Comparison of ENCODE assay signal across 11 mouse cellular contexts in the genomic region with DNA sequence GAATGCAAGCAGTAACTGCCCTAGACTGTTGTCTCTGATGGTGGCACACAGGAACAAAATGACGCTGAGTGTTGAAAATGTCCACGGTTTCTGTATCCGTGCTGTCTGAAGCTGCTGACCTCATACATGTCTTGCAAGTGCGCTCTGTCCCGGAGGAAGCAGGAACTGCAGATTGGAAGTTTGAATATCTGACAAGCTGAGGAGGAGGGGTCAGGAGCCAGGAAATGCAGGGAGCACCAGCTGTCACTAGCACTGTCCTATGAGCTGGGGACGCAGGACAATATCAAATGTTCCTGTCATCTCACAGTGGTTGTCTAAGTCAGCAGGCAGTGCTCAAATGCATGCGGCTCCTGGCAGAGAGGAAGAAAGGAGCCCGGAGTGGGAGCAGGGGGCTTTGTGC. TPM values are rescaled to one million over a fixed set of nuclear protein-coding genes. Genes with fewer than 3 reads are reported as not detected.
A peak's percentile ranks its signal among the peaks of the same experiment; 100 is the strongest.
DNase-seq lines count a peak whose midpoint lies in the region; ATAC-seq and TF ChIP-seq lines count a peak whose summit lies in the region.
"Had no signal": no experiment of that assay in that cellular context is flagged by ENCODE, and none has a peak within 500 bp of the region (broad histone marks: within the 10 kb centered on the region; RNA-seq: fewer than 3 reads in every experiment).

No protein-coding gene starts in this region.

- no peaks in the 10 kb centered on the region for H3K9me3 ChIP-seq in limb, embryonic 14.5 days (ENCODE audit: control insufficient read depth, low read length)
- no peaks in the 10 kb centered on the region for H3K9me3 ChIP-seq in limb, embryonic 10.5 days (replicated peaks)
- H3K9me3 ChIP-seq in heart, embryonic 14.5 days (ENCODE audit: control insufficient read depth, low read length) = no peaks in the 10 kb centered on the region
- H3K9me3 ChIP-seq: forebrain, embryonic 10.5 days had no signal

- no peak overlapping the region for H3K4me2 ChIP-seq in limb, embryonic 14.5 days (replicated peaks; ENCODE audit: low read depth, low read length, severe bottlenecking)
- peak overlapping the region; percentile 58 for H3K4me2 ChIP-seq in heart, embryonic 14.5 days (ENCODE audit: low read length)

- H3K9ac ChIP-seq in limb, embryonic 14.5 days (ENCODE audit: low read depth, low read length, severe bottlenecking) = no peak overlapping the region
- H3K9ac ChIP-seq in heart, embryonic 14.5 days (ENCODE audit: low read length) = peak overlapping the region; percentile 47
- H3K9ac ChIP-seq: liver, embryonic 14.5 days had no signal

- no peak for TF ChIP-seq POLR2A in limb, embryonic 14.5 days (IDR thresholded peaks at IDR 0.05; ENCODE audit: borderline replicate concordance, extremely low read depth, insufficient read depth, insufficient read length)

- H3K4me3 ChIP-seq in limb, embryonic 14.5 days (replicated peaks; ENCODE audit: low read length) = no peak overlapping the region
- no peak overlapping the region for H3K4me3 ChIP-seq in limb, embryonic 10.5 days
- H3K4me3 ChIP-seq in heart, embryonic 14.5 days (ENCODE audit: control insufficient read depth in 1 of 2, insufficient read depth in 1 of 2, low read depth in 1 of 2, low read length in 2 of 2) = peak overlapping the region in 1 of 2 experiments; percentile 9; a peak in 1 of 4 replicates
- H3K4me3 ChIP-seq: forebrain, embryonic 10.5 days had no signal

- 85% methylated on average over 8 of the region's 8 CpGs for WGBS in limb, embryonic 14.5 days
- WGBS in limb, embryonic 10.5 days = 90% methylated on average over 8 of the region's 8 CpGs
- 7% methylated on average over 8 of the region's 8 CpGs for WGBS in heart, embryonic 14.5 days

- peak; percentile 39; the same call in 1 of the 2 replicates for ATAC-seq in limb, embryonic 14.5 days (ENCODE audit: low FRiP score, low read depth)
- peak; percentile 72 for ATAC-seq in heart, embryonic 14.5 days (ENCODE audit: insufficient number of reproducible peaks, insufficient read depth, low FRiP score, low read depth)
- ATAC-seq: activated CD4-positive, CD25-positive, alpha-beta regulatory T cell, adult 4 months had no signal

- DNase-seq in limb, embryonic 14.5 days (ENCODE audit: low spot score) = no peak
- no peak for DNase-seq in limb, embryonic 10.5 days (ENCODE audit: low spot score)
- peak; percentile 37 to 40 for DNase-seq in cerebellum, postnatal 14 days
- DNase-seq in lung, postnatal 25 days (ENCODE audit: low spot score) = peak; percentile 35
- DNase-seq in layer of hippocampus, adult 18-20 months (ENCODE audit: low spot score in 2 of 2) = no peak
- DNase-seq in right cerebral cortex, postnatal 25 days = no peak
- DNase-seq: gastrocnemius, postnatal 25 days had no signal

- no peaks in the 10 kb centered on the region for H3K27me3 ChIP-seq in limb, embryonic 14.5 days (ENCODE audit: control insufficient read depth, insufficient read depth, low read length)
- H3K27me3 ChIP-seq in limb, embryonic 10.5 days (ENCODE audit: low read depth, poor library complexity, severe bottlenecking) = no peaks in the 10 kb centered on the region
- no peaks in the 10 kb centered on the region for H3K27me3 ChIP-seq in heart, embryonic 14.5 days (ENCODE audit: control insufficient read depth, insufficient read depth, low read length)

- H3K4me1 ChIP-seq in limb, embryonic 14.5 days (ENCODE audit: control insufficient read depth, insufficient read depth, low read length) = no peaks in the 10 kb centered on the region; the same call in 1 of the 2 replicates
- peaks cover 22% of the 10 kb centered on the region for H3K4me1 ChIP-seq in limb, embryonic 10.5 days
- peaks cover 8 to 24% of the 10 kb centered on the region in 2 experiments for H3K4me1 ChIP-seq in heart, embryonic 14.5 days (ENCODE audit: control insufficient read depth in 2 of 2, insufficient read depth in 2 of 2, low read length in 2 of 2)

- H3K27ac ChIP-seq in limb, embryonic 14.5 days (replicated peaks; ENCODE audit: low read depth, low read length) = no peak overlapping the region
- no peak overlapping the region for H3K27ac ChIP-seq in limb, embryonic 10.5 days
- H3K27ac ChIP-seq in heart, embryonic 14.5 days (replicated peaks in 1 of 2; ENCODE audit: control insufficient read depth in 1 of 2, insufficient read depth in 1 of 2, low read depth in 2 of 2, low read length in 2 of 2) = peak overlapping the region; percentile 72 to 85
- H3K27ac ChIP-seq: forebrain, embryonic 10.5 days; liver, embryonic 14.5 days had no signal

- H3K36me3 ChIP-seq in limb, embryonic 14.5 days (ENCODE audit: control insufficient read depth, insufficient read depth, low read length) = peaks cover 14% of the 10 kb centered on the region
- H3K36me3 ChIP-seq in limb, embryonic 10.5 days = peaks cover 48% of the 10 kb centered on the region
- no peaks in the 10 kb centered on the region for H3K36me3 ChIP-seq in heart, embryonic 14.5 days (ENCODE audit: control insufficient read depth, insufficient read depth, low read length)

RNA-seq across cellular contexts. Expression of gene H2afy2, which starts 19.3 kb away (rescaled TPM):
- 87.8 and 90.3 TPM in 2 replicates for polyA plus RNA-seq in limb, embryonic 14.5 days (2012; rRNA removed)
- 111 and 138 TPM in 2 replicates for polyA plus RNA-seq in limb, embryonic 14.5 days (2014; fragmentation: Nextera tagmentation; extraction: Ambion mirVana)
- 285 and 298 TPM in 2 replicates for polyA plus RNA-seq in limb, embryonic 10.5 days (2016; fragmentation: Nextera tagmentation; extraction: Ambion mirVana)
- 35.0 and 35.4 TPM in 2 replicates for polyA plus RNA-seq in heart, embryonic 14.5 days (2014; fragmentation: Nextera tagmentation; extraction: Ambion mirVana)
- 10 to 100 TPM; 12.8 to 14.6 TPM for total RNA-seq in layer of hippocampus, adult 18-20 months (2021)

RNA-seq across cellular contexts. Expression of gene Aifm2, which starts 49.6 kb away (rescaled TPM):
- polyA plus RNA-seq in limb, embryonic 14.5 days (2012; rRNA removed) = 14.9 and 17.3 TPM in 2 replicates
- 12.9 and 14.1 TPM in 2 replicates for polyA plus RNA-seq in limb, embryonic 14.5 days (2014; fragmentation: Nextera tagmentation; extraction: Ambion mirVana)
- polyA plus RNA-seq in limb, embryonic 10.5 days (2016; fragmentation: Nextera tagmentation; extraction: Ambion mirVana) = 8.3 and 11.3 TPM in 2 replicates
- polyA plus RNA-seq in heart, embryonic 14.5 days (2014; fragmentation: Nextera tagmentation; extraction: Ambion mirVana) = 20.7 and 23.1 TPM in 2 replicates
- total RNA-seq in layer of hippocampus, adult 18-20 months (2021) = 1 to 10 TPM; 8.4 to 9.8 TPM

Comparison
In these comparisons a context has a peak if more than half of its experiments do, and no peak if none do; other contexts are left out.
1. DNase-seq: peak in cerebellum, postnatal 14 days (2 of 2) and lung, postnatal 25 days (single experiment); none in limb, embryonic 14.5 days (single experiment), limb, embryonic 10.5 days (single experiment), layer of hippocampus, adult 18-20 months (0 of 2) and right cerebral cortex, postnatal 25 days (single experiment).
2. H3K27ac ChIP-seq: peak in heart, embryonic 14.5 days (2 of 2); none in limb, embryonic 14.5 days (single experiment) and limb, embryonic 10.5 days (single experiment).